Mouse (Mus musculus) MEL (cell line): ENCODE data around the gene Cox4i1. TPM values are rescaled to one million over a fixed set of nuclear protein-coding genes. Genes with fewer than 3 reads are reported as not detected.
A peak's percentile ranks its signal among the peaks of the same experiment; 100 is the strongest.

ENCODE experiments used
- DNase-seq: peaks from one replicate; pipeline ENCODE4 v3.0.0; 2011; ENCODE audit warnings: low read depth, low spot score
- H3K27ac ChIP-seq: 2 replicates; pipeline ENCODE4 v1.5.1; 2012; ENCODE audit warnings: low read depth, mild to moderate bottlenecking, control low read depth, low read length, moderate library complexity; ENCODE audit not compliant: control insufficient read depth
- H3K27me3 ChIP-seq, 2 experiments: fragments of 150-350 bp in 1 of 2; sonication (generic) in 1 of 2; 2 replicates each; pipeline ENCODE4 v1.6.1; 2012; ENCODE audit warnings: low read length in 2 of 2, mild to moderate bottlenecking in 2 of 2, improper control_type of control experiment in 1 of 2, moderate library complexity in 1 of 2; ENCODE audit not compliant: insufficient read depth in 2 of 2, control insufficient read depth in 1 of 2
- H3K36me3 ChIP-seq, 2 experiments: 2 replicates each; pipeline ENCODE4 v1.6.1; 2012 to 2014; ENCODE audit warnings: low read length in 2 of 2, improper control_type of control experiment in 1 of 2, inconsistent platforms in 1 of 2, mild to moderate bottlenecking in 1 of 2; ENCODE audit not compliant: insufficient read depth in 2 of 2, control insufficient read depth in 1 of 2
- H3K4me1 ChIP-seq, 2 experiments: fragments of 150-350 bp in 1 of 2; sonication (generic) in 1 of 2; 2 replicates each; pipeline ENCODE4 v1.6.1; 2012; ENCODE audit warnings: low read length in 2 of 2, improper control_type of control experiment in 1 of 2, mild to moderate bottlenecking in 1 of 2; ENCODE audit not compliant: insufficient read depth in 2 of 2, control insufficient read depth in 1 of 2
- H3K4me3 ChIP-seq, 2 experiments: fragments of 150-350 bp in 1 of 2; sonication (generic) in 1 of 2; 2 replicates each; pipeline ENCODE4 v1.5.1; 2012; ENCODE audit warnings: low read depth in 2 of 2, low read length in 2 of 2, mild to moderate bottlenecking in 2 of 2, moderate library complexity in 2 of 2, control low read depth in 1 of 2, improper control_type of control experiment in 1 of 2; ENCODE audit not compliant: control insufficient read depth in 1 of 2, insufficient read depth in 1 of 2
- H3K79me2 ChIP-seq: 2 replicates; pipeline ENCODE4 v1.6.1; 2012; ENCODE audit warnings: mild to moderate bottlenecking, low read length, moderate library complexity; ENCODE audit not compliant: control insufficient read depth, poor library complexity, insufficient read depth
- H3K9ac ChIP-seq: 2 replicates; pipeline ENCODE4 v1.6.1; 2012; ENCODE audit warnings: low read depth, mild to moderate bottlenecking, control low read depth, low read length, moderate library complexity; ENCODE audit not compliant: control insufficient read depth, poor library complexity, severe bottlenecking
- H3K9me3 ChIP-seq: fragments of 150-350 bp; sonication (generic); replicated peaks from 2 replicates; pipeline ENCODE4 v1.6.1; 2012; ENCODE audit warnings: mild to moderate bottlenecking, low read length, improper control_type of control experiment, moderate library complexity; ENCODE audit not compliant: insufficient read depth
- CTCF ChIP-seq, 3 experiments: IDR thresholded peaks in 2 of 3; conservative IDR thresholded peaks in 1 of 3; 2 replicates each; pipeline ENCODE4 v1.5.1; 2011 to 2012; ENCODE audit warnings: low read length in 3 of 3, low read depth in 2 of 3, mild to moderate bottlenecking in 2 of 3, improper control_type of control experiment in 1 of 3, inconsistent platforms in 1 of 3, mixed read lengths in 1 of 3, moderate library complexity in 1 of 3; ENCODE audit not compliant: control insufficient read depth in 1 of 3, insufficient read depth in 1 of 3, poor library complexity in 1 of 3, severe bottlenecking in 1 of 3
- E2F4 ChIP-seq: IDR thresholded peaks from 2 replicates; pipeline ENCODE4 v1.6.1; 2011; ENCODE audit warnings: low read depth, low read length, improper control_type of control experiment, borderline replicate concordance
- ELF1 ChIP-seq: IDR thresholded peaks from 2 replicates; pipeline ENCODE4 v1.6.1; 2014; ENCODE audit warnings: low read depth, mild to moderate bottlenecking, inconsistent platforms, low read length, improper control_type of control experiment, moderate library complexity
- GATA1 ChIP-seq: IDR thresholded peaks from 2 replicates; pipeline ENCODE4 v1.6.1; 2011; ENCODE audit warnings: low read depth, low read length, improper control_type of control experiment
- MAFK ChIP-seq: IDR thresholded peaks from 2 replicates; pipeline ENCODE4 v1.6.1; 2011; ENCODE audit warnings: low read depth, mild to moderate bottlenecking, low read length, improper control_type of control experiment, borderline replicate concordance
- MAX ChIP-seq: IDR thresholded peaks from 2 replicates; pipeline ENCODE4 v1.6.1; 2011; ENCODE audit warnings: low read length, improper control_type of control experiment
- MYC ChIP-seq: IDR thresholded peaks from 2 replicates; pipeline ENCODE4 v1.6.1; 2011; ENCODE audit warnings: low read depth, mild to moderate bottlenecking, low read length, improper control_type of control experiment, moderate library complexity
- POLR2AphosphoS5 ChIP-seq: IDR thresholded peaks from 2 replicates; pipeline ENCODE4 v1.6.1; 2012; ENCODE audit warnings: low read depth, borderline replicate concordance, mild to moderate bottlenecking, inconsistent platforms, low read length, moderate library complexity, mixed read lengths
- RAD21 ChIP-seq: IDR thresholded peaks from 2 replicates; pipeline ENCODE4 v1.6.1; 2011; ENCODE audit warnings: mild to moderate bottlenecking, low read depth, low read length, improper control_type of control experiment
- RCOR1 ChIP-seq: IDR thresholded peaks from 2 replicates; pipeline ENCODE4 v1.6.1; 2012; ENCODE audit warnings: low read depth, mild to moderate bottlenecking, inconsistent platforms, low read length, improper control_type of control experiment
- SMC3 ChIP-seq: IDR thresholded peaks from 2 replicates; pipeline ENCODE4 v1.6.1; 2011; ENCODE audit warnings: low read depth, low read length, improper control_type of control experiment
- TCF12 ChIP-seq: IDR thresholded peaks from 2 replicates; pipeline ENCODE4 v1.6.1; 2014; ENCODE audit warnings: low read depth, mild to moderate bottlenecking, inconsistent platforms, low read length, improper control_type of control experiment, moderate library complexity
- UBTF ChIP-seq: IDR thresholded peaks from 2 replicates; pipeline ENCODE4 v1.6.1; 2012; ENCODE audit warnings: low read depth, mild to moderate bottlenecking, inconsistent platforms, low read length, improper control_type of control experiment, moderate library complexity, borderline replicate concordance; ENCODE audit not compliant: insufficient read depth
- ZC3H11A ChIP-seq: IDR thresholded peaks from 2 replicates; pipeline ENCODE4 v1.6.1; 2012; ENCODE audit warnings: low read depth, mild to moderate bottlenecking, inconsistent platforms, low read length, improper control_type of control experiment
- ZNF384 ChIP-seq: IDR thresholded peaks from 2 replicates; pipeline ENCODE4 v1.6.1; 2012; ENCODE audit warnings: low read depth, mild to moderate bottlenecking, inconsistent platforms, low read length, improper control_type of control experiment
- polyA plus RNA-seq, 2 experiments: library from polyadenylated mRNA; stranded (reverse) in 1 of 2; unstranded in 1 of 2; fragments of >175 nt in 1 of 2; fragments of >200 nt in 1 of 2; gene quantifications; 2 replicates each; pipeline versions ENCODE4 v1.2.1 to v1.2.4; 2012; ENCODE audit warnings: low replicate concordance in 2 of 2, low read depth in 1 of 2; ENCODE audit not compliant: insufficient read length in 2 of 2, insufficient read depth in 1 of 2, missing spikeins in 1 of 2
- total RNA-seq: library from RNA; depleted of rRNA; stranded (reverse); fragments of 300-350 nt; gene quantifications from 2 replicates; pipeline ENCODE4 v1.2.3, GENCODE M21; 2012

The Cox4i1 gene
- total and polyA plus RNA-seq, 3 experiments: 1,011 to 2,173 (median 1,431) TPM

GRCm38 (mm10) chr8:120673298-120673697 is 5.3 kb downstream of the Cox4i1 start:
- TF ChIP-seq MYC: no peak
- TF ChIP-seq MAX: no peak
- no peak for TF ChIP-seq SMC3
- TF ChIP-seq ELF1: no peak
- Histone ChIP-seq H3K4me1 (no peaks in the 10 kb centered on the region), H3K27me3 (no peaks in the 10 kb centered on the region), H3K9ac (no peak overlapping the region), H3K79me2 (peaks cover 24% of the 10 kb centered on the region), H3K27ac (no peak overlapping the region), H3K4me3 (no peak overlapping the region), H3K9me3 (no peaks in the 10 kb centered on the region), H3K36me3 (peaks cover 6 to 11% of the 10 kb centered on the region in 2 experiments)
- DNase-seq: no peak

- Histone ChIP-seq H3K27me3 (no peaks in the 10 kb centered on the region), H3K9me3 (no peaks in the 10 kb centered on the region), H3K9ac (no peak overlapping the region), H3K27ac (no peak overlapping the region), H3K4me3 (no peak overlapping the region), H3K4me1 (peaks cover 0 to 9% of the 10 kb centered on the region in 2 experiments; a peak in 2 of 4 replicates), H3K36me3 (peaks cover 5 to 6% of the 10 kb centered on the region in 2 experiments), H3K79me2 (peaks cover 3% of the 10 kb centered on the region; the same call in 1 of the 2 replicates)
- no peak for DNase-seq
- TF ChIP-seq GATA1: no peak
- no peak for TF ChIP-seq TCF12
- no peak for TF ChIP-seq ZNF384
- TF ChIP-seq CTCF (IDR thresholded peaks at IDR 0.05 in 2 of 3, conservative IDR thresholded peaks at IDR 0.05 in 1 of 3; ENCODE audit: control insufficient read depth in 1 of 3, insufficient read depth in 1 of 3, low read depth in 2 of 3, low read length in 3 of 3, poor library complexity in 1 of 3, severe bottlenecking in 1 of 3): peak in 1 of 3 experiments; percentile 17; a peak in 1 of 6 replicates
Measured at GRCm38 (mm10) chr8:120675718-120676117, 7.7 kb downstream of the Cox4i1 start.

- TF ChIP-seq CTCF (IDR thresholded peaks at IDR 0.05 in 2 of 3, conservative IDR thresholded peaks at IDR 0.05 in 1 of 3; ENCODE audit: control insufficient read depth in 1 of 3, insufficient read depth in 1 of 3, low read depth in 2 of 3, low read length in 3 of 3, poor library complexity in 1 of 3, severe bottlenecking in 1 of 3) (peak; percentile 75 to 94 (median 85)), POLR2AphosphoS5 (no peak), SMC3 (peak; percentile 65), UBTF (no peak), MAFK (no peak), ZC3H11A (peak; percentile 28; the same call in 1 of the 2 replicates), RAD21 (peak; percentile 68), RCOR1 (0 out of 2 replicates have a peak, but pooled peaks have one; percentile 17), E2F4 (no peak)
- peaks cover 0 to 9% of the 10 kb centered on the region in 2 experiments; a peak in 2 of 4 replicates for H3K4me1 ChIP-seq
Measured at GRCm38 (mm10) chr8:120678447-120678846, 10.4 kb downstream of the Cox4i1 start.

More at GRCm38 (mm10) chr8:120678447-120678846, 10.4 kb downstream of the Cox4i1 start:
- peak; percentile 83 for DNase-seq
- Histone ChIP-seq H3K9ac (no peak overlapping the region), H3K9me3 (no peaks in the 10 kb centered on the region), H3K27ac (no peak overlapping the region), H3K79me2 (no peaks in the 10 kb centered on the region), H3K4me3 (no peak overlapping the region), H3K27me3 (no peaks in the 10 kb centered on the region), H3K36me3 (peaks cover 0 to 5% of the 10 kb centered on the region in 2 experiments; a peak in 3 of 4 replicates)
